Mouse (Mus musculus): Measurements from ENCODE around the gene Zfp64.
A peak's percentile ranks its signal among the peaks of the same experiment; 100 is the strongest.

Gene Zfp64

DNA sequence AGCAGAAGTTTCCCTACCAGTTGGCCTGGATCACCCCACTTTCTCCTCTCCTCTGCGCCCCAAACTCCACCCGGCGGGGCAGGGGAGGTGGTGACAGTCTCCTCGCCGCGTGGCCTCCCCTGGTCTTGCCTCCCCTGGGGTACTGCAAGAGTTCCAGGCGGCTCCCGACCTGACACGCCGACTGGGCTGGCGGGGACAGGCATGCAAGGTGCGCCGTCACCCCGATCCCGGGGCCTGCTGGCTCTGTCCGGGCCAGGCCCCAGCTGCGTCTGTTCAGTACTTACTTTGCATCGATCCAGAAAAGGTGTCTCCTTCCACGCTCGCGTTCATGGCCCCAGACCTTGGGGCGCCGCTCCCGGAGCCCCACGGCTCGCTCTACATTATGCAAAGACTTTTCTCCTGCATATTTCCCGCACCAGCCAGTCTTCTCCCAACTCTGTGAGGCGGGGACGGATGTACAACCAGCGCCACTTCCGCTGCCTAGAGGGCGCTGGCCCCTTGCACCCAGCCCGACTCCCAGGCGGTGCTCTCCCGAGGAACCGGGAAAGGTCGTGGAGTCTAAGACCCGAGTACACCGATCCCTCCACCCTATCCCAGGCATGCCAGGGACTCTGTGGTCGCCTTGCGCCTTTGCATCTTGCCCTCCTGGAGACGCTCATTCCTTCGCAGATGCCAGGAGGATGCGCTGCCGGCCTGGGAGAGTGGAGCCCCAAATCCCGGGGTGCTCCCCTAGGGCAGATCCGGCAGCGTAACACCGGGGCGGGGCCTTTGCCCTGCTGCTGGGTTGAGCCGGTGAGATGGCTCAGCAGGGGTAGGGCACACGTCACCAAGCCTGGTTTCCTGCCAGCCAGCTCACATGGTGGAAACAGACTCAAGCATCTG is at the start of gene Zfp64:
Gene Zfp64 (minus strand): TSS at position 753 of the 882 bp plus-strand sequence.
- peak; percentile 79 for DNase-seq (ENCODE audit: low spot score)

GRCm38 (mm10) chr2:168992642-168993420 is 37.4 kb upstream of the Zfp64 start:
- peak; percentile 19 for DNase-seq (ENCODE audit: low spot score)

GRCm38 (mm10) chr2:168990957-168991356 is 35.6 kb upstream of the Zfp64 start:
- DNase-seq (ENCODE audit: low spot score) = no peak

- DNase-seq (ENCODE audit: low spot score) = no peak
Observed at GRCm38 (mm10) chr2:168990061-168990753, 34.8 kb upstream of the Zfp64 start.

DNA sequence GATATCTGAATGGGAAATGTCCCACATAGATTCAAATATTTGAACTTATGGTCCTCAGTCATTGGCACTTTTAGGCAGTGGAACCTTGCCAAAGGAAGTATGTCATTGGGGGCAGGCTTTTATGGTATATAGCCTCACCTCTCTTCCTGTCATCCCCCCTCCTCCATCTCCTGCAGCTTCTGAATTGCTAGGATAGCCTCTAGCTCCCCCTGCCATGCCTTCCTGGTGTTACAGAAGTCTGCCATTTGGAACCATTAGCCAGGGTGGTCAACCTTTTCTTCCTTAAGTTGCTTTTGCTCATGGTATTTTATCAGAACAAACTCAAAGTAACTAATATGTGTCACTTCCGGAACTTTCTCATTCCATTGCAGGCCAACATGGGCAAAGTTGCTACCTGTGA is 32.7 kb upstream of the Zfp64 start:
- DNase-seq (ENCODE audit: low spot score) = no peak

- DNase-seq (ENCODE audit: low spot score) = no peak
Observed at GRCm38 (mm10) chr2:168987421-168987820, 32.0 kb upstream of the Zfp64 start.

DNA sequence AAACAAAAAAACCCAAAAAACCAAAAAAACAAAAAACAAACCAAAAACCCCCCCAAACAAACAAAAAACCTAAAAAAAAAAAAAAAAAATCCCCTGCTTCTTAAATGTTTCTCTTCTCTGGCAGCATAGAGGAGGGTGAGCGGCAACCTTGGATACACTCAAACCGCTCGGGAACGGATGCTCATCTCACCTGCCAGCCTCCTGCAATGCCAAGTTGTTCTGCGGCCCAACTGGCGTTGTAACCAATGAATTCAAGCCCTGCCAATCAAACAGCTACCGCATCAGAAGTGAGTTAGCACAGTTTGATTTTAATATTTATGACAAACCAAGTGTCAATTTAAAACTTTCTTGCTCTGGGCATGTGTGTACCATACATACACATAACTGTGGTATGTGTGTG is 26.6 kb upstream of the Zfp64 start:
- no peak for DNase-seq (ENCODE audit: low spot score)

- DNase-seq (ENCODE audit: low spot score) = no peak
Observed at GRCm38 (mm10) chr2:168981448-168981847, 26.1 kb upstream of the Zfp64 start.

DNA sequence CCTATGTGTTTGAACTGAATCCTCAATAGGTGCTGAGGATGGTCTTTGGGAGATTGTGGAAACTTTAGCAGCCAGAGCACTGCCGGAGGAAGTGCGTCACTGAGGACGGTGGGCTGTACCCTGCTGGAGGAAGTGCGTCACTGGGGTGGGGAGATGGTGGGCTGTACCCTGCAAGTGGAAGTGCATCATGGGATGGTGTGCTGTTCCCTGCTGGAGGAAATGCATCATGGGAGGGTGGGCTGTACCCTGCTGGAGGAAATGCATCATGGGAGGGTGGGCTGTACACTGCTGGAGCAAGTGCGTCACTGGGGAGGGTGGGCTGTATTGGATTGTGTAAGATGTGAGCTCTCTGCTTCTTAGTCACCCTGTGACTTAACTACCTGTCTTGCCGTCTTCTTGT is 25.5 kb upstream of the Zfp64 start:
- no peak for DNase-seq (ENCODE audit: low spot score)

DNA sequence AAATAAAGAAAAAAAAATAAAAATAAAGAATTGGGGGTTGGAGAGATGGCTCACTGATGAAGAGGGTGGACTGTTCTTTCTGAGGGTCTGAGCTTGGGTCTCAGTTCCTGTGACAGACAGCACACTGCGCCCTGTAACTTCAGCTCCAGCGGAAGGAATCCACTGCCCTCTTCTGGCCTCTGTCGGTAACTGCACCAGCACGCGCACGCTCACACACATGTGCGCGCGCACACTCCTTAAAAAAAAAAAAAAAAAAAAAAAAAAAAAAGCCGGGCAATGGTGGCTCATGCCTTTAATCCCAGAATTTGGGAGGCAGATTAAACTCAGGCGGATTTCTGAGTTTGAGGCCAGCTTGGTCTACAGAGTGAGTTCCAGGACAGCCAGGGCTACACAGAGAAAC is 24.4 kb upstream of the Zfp64 start:
- DNase-seq (ENCODE audit: low spot score) = no peak

DNA sequence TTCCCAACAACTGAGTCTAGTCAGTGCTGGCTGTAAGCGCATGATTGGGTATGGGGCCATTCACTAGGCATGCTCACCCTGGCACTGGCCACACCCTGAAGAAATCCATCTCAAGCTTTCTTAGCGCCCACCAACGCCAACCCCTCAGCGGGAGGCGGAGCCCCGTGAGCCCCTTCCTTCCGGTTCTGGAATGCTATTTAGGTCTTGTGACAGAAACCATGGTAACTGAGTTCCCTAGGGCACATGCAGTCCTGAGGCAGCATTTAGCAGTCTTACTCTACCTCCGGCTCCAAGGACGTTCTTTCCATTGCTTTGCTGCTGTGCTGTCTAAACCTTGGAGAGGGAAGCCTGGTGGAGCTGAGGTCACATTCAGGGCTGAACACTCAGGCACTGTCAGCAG is 22.6 kb upstream of the Zfp64 start:
- no peak for DNase-seq (ENCODE audit: low spot score)

DNA sequence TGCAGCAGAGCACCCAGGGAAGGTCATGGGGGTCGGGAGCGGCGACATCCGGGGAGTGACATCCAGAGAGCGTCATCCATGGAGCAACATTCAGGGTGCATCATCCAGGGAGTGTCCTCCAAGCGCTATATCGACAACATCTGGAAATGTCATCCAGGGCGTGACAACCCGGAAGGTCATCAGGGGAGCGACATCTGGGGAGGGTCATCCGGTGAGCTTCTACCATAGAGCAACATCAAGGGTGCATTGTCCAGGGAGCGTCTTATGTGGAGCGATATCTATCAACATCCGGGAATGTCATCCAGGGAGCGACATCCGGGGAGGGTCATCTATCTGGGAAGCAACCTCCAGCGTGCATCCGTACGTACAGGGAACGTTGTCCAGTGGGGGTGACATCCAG is 14.7 kb upstream of the Zfp64 start:
- DNase-seq (ENCODE audit: low spot score) = no peak

DNA sequence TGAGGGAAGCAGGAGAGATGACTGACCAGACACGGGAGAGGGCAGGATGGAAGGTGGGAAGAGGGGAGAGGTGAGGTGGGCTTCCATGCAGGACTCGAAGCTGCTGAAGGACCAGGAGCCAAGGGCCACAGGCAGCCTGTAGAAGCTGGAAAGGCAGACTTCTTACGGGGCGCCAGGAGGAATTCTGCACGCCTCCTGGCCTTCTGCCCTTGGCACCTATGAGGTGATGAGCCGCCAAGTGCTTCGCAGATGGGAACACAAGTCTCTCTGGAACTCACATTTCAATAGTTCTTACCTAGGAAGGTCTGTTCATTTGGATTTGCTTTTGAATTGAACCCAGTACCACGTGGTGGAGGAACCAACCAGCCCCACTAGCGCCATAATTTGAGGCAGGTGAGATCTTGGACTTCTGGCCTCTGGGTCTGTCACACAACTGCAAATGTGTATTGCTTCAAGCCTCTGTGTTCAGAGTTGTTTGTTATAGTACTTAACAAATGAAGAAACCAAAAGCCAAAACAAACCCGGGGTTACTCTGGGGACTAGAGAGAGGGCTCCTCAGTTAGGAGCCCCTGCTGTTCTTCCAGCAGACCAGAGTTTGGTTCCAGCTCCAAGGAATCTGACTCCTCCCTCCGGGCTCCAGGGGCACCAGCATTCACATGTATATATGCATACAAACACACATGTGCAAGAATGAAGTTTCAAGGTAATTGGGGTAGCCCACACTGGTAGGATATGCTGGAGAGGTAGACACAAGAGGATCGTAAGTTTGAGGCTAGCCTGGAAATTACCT is 12.9 kb upstream of the Zfp64 start:
- no peak for DNase-seq (ENCODE audit: low spot score)

GRCm38 (mm10) chr2:168966525-168966924 is 11.1 kb upstream of the Zfp64 start:
- DNase-seq (ENCODE audit: low spot score) = no peak

GRCm38 (mm10) chr2:168964849-168965248 is 9.5 kb upstream of the Zfp64 start:
- no peak for DNase-seq (ENCODE audit: low spot score)

- no peak for DNase-seq (ENCODE audit: low spot score)
Observed at GRCm38 (mm10) chr2:168961729-168962666, 6.6 kb upstream of the Zfp64 start.

DNA sequence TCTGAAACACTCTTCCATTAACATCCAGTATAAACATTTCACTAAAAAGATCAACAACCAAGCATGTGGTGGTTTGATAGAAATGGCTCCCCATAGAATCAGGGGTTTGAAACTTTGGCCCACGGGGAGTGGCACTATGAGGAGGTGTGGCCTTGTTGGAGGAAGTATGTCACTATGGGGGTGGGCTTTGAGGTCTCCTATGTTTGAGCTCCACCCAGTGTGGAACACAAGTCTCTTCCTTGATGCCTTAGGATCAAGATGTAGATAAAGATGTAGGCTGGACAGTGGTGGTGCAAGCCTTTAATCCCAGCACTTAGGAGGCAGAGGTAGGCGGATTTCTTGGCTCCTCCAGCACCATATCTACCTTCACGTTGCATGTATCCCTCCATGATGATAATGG is 5.4 kb upstream of the Zfp64 start:
- no peak for DNase-seq (ENCODE audit: low spot score)

- no peak for DNase-seq (ENCODE audit: low spot score)
Observed at GRCm38 (mm10) chr2:168959339-168959885, 4.0 kb upstream of the Zfp64 start.

GRCm38 (mm10) chr2:168955850-168956346 is 511 bp upstream of the Zfp64 start:
- no peak for DNase-seq (ENCODE audit: low spot score)

GRCm38 (mm10) chr2:168954376-168954775 is 1.0 kb downstream of the Zfp64 start:
- DNase-seq (ENCODE audit: low spot score) = peak; percentile 11

Measured in urinary bladder, postnatal 25 days (tissue).